Mouse (Mus musculus) limb, embryonic 14.5 days (tissue): Measurements from ENCODE around the gene Acad12. TPM values are rescaled to one million over a fixed set of nuclear protein-coding genes. Genes with fewer than 3 reads are reported as not detected.
A peak's percentile ranks its signal among the peaks of the same experiment; 100 is the strongest.
"Not testable (repeated sequence)": the region's sequence is repeated elsewhere in the genome, so short reads cannot be mapped to it uniquely, and the experiment has no call there.

ENCODE experiments used
- ATAC-seq: fragments of 200-750 bp; cut with Nextera tagmentation; 2 replicates; pipeline ENCODE4 v1.8.0; 2017; ENCODE audit warnings: low read depth, moderate number of reproducible peaks, moderate TSS enrichment; ENCODE audit not compliant: low FRiP score
- DNase-seq: peaks from one replicate; pipeline ENCODE4 v3.0.0-alpha.2; 2015; ENCODE audit warnings: low spot score
- H3K27ac ChIP-seq: fragments of 300-500 bp; sonication (generic); replicated peaks from 2 replicates; pipeline ENCODE4 v1.5.1; 2014; ENCODE audit warnings: low read depth, mild to moderate bottlenecking, low read length, moderate library complexity, mixed read lengths
- H3K27me3 ChIP-seq: fragments of 300-500 bp; sonication (generic); 2 replicates; pipeline ENCODE4 v1.6.1; 2014; ENCODE audit warnings: low read length, mixed read lengths; ENCODE audit not compliant: control insufficient read depth, insufficient read depth
- H3K36me3 ChIP-seq: fragments of 300-500 bp; sonication (generic); 2 replicates; pipeline ENCODE4 v1.6.1; 2014; ENCODE audit warnings: mild to moderate bottlenecking, low read length, moderate library complexity, mixed read lengths; ENCODE audit not compliant: control insufficient read depth, insufficient read depth
- H3K4me1 ChIP-seq: fragments of 300-500 bp; sonication (generic); 2 replicates; pipeline ENCODE4 v1.6.1; 2014; ENCODE audit warnings: antibody characterized with exemption, low read length, mixed read lengths; ENCODE audit not compliant: control insufficient read depth, insufficient read depth
- H3K4me2 ChIP-seq: fragments of 300-500 bp; sonication (generic); replicated peaks from 2 replicates; pipeline ENCODE4 v1.6.1; 2014; ENCODE audit warnings: low read depth, mild to moderate bottlenecking, low read length, moderate library complexity; ENCODE audit not compliant: severe bottlenecking
- H3K4me3 ChIP-seq: fragments of 300-500 bp; sonication (generic); replicated peaks from 2 replicates; pipeline ENCODE4 v1.5.1; 2014; ENCODE audit warnings: low read length
- H3K9ac ChIP-seq: fragments of 300-500 bp; sonication (generic); 2 replicates; pipeline ENCODE4 v1.6.1; 2014; ENCODE audit warnings: mild to moderate bottlenecking, low read depth, low read length, moderate library complexity; ENCODE audit not compliant: severe bottlenecking
- H3K9me3 ChIP-seq: fragments of 300-500 bp; sonication (generic); 2 replicates; pipeline ENCODE4 v1.6.1; 2016; ENCODE audit warnings: low read length; ENCODE audit not compliant: control insufficient read depth
- POLR2A ChIP-seq: fragments of 200-500 bp; IDR thresholded peaks from 2 replicates; pipeline ENCODE4 v1.8.0; 2012; ENCODE audit warnings: inconsistent platforms, mild to moderate bottlenecking, moderate library complexity, borderline replicate concordance; ENCODE audit not compliant: insufficient read depth, insufficient read length; ENCODE audit errors: extremely low read depth
- WGBS: fragments of 180-500 bp; shearing (Covaris S2); extraction: QIAGEN DNeasy Blood & Tissue Kit; methylation state at CpG from one replicate; pipeline ENCODE4 v1.1.7; 2014; 5-methylcytosine and 5-hydroxymethylcytosine counted together
- polyA plus RNA-seq, 2 experiments: library from polyadenylated mRNA; depleted of rRNA in 1 of 2; stranded (reverse) in 1 of 2; unstranded in 1 of 2; fragments of >200 nt; fragmentation: Nextera tagmentation in 1 of 2; extraction: Ambion mirVana in 1 of 2; gene quantifications; 2 replicates each; pipeline versions ENCODE4 v1.2.1 to v1.2.3; 2012 to 2014

Gene Acad12
- polyA plus RNA-seq, 2 experiments: 1.6 to 2.0 TPM

- Histone ChIP-seq H3K4me3 (no peak overlapping the region), H3K4me1 (no peaks in the 10 kb centered on the region), H3K9me3 (no peaks in the 10 kb centered on the region), H3K9ac (no peak overlapping the region), H3K36me3 (no peaks in the 10 kb centered on the region), H3K27me3 (no peaks in the 10 kb centered on the region), H3K27ac (no peak overlapping the region), H3K4me2 (no peak overlapping the region)
- no peak for ATAC-seq
- 0% methylated on average over 1 of the region's 1 CpGs for WGBS
- TF ChIP-seq POLR2A: no peak
- DNase-seq: peak; percentile 57
Measured at GRCm38 (mm10) chr5:121627871-121628270, 9.1 kb upstream of the Acad12 start.

- H3K36me3 ChIP-seq: no peaks in the 10 kb centered on the region
- H3K4me3 ChIP-seq: no peak overlapping the region
- no peaks in the 10 kb centered on the region for H3K9me3 ChIP-seq
- H3K9ac ChIP-seq: no peak overlapping the region
- ATAC-seq (no peak), DNase-seq (no peak)
- TF ChIP-seq POLR2A: no peak
- peaks cover 6% of the 10 kb centered on the region for H3K4me1 ChIP-seq
- 87% methylated on average over 3 of the region's 3 CpGs for WGBS
- H3K27me3 ChIP-seq: no peaks in the 10 kb centered on the region
- H3K4me2 ChIP-seq: no peak overlapping the region
- no peak overlapping the region for H3K27ac ChIP-seq
Measured at GRCm38 (mm10) chr5:121623241-121623640, 4.5 kb upstream of the Acad12 start.

DNA sequence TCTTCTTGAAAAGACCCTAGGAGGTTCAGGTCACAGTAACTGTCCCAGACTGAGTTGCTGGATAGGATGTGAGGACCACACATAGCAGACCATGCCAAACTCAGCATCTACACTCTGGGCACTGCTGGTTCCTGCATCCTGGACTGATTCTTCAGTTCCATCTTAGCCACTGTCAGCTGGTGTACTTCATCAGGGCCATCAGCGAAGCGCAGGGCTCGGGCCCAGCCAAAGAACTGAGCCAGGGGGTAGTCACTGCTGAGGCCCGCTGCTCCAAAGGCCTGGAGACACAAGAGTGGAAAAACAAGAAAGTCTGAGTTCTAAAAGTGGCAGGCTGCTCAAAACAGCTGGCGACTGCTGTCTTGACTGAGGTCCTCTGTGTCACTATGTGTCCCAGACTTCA is 2.4 kb upstream of the Acad12 start:
- no peak for TF ChIP-seq POLR2A
- DNase-seq: no peak

DNA sequence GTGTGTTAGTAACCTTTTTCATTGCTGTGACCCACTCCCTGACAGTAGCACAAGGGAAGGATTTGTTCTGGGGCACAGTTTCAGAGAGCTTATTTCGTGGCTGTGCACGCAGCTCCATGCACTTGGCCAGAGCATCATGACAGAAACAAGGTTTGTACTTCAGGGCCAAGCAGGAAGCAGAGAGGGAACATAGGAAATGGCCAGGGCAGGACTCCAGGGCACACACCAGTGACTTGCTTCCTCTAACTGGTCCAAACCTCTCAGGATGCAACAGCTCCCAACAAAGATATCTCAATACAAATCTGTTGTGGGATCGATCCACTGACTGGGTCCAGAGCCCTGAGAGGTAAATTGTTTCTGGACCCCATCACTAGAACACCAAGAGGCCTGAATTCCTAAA is 3.8 kb downstream of the Acad12 start:
- not testable (repeated sequence) for ATAC-seq, H3K4me3 ChIP-seq, H3K27ac ChIP-seq, H3K9me3 ChIP-seq, H3K27me3 ChIP-seq, H3K9ac ChIP-seq, H3K4me1 ChIP-seq, H3K36me3 ChIP-seq, H3K4me2 ChIP-seq, DNase-seq
- WGBS: 85% methylated on average over 3 of the region's 3 CpGs

More for the DNA sequence above, 2.4 kb upstream of the Acad12 start:
- Histone ChIP-seq H3K36me3 (no peaks in the 10 kb centered on the region), H3K9me3 (no peaks in the 10 kb centered on the region), H3K9ac (no peak overlapping the region), H3K4me1 (peaks cover 6% of the 10 kb centered on the region), H3K27me3 (no peaks in the 10 kb centered on the region), H3K4me2 (no peak overlapping the region), H3K27ac (no peak overlapping the region), H3K4me3 (no peak overlapping the region)
- WGBS: 94% methylated on average over 5 of the region's 5 CpGs
- ATAC-seq: no peak

GRCm38 (mm10) chr5:121612036-121612435 is 6.7 kb downstream of the Acad12 start:
- H3K9me3 ChIP-seq: no peaks in the 10 kb centered on the region
- DNase-seq (no peak), ATAC-seq (no peak)
- H3K4me1 ChIP-seq: no peaks in the 10 kb centered on the region
- H3K27me3 ChIP-seq: no peaks in the 10 kb centered on the region
- no peak overlapping the region for H3K4me3 ChIP-seq
- H3K36me3 ChIP-seq: no peaks in the 10 kb centered on the region
- no peak for TF ChIP-seq POLR2A
- H3K27ac ChIP-seq: no peak overlapping the region
- 84% methylated on average over 6 of the region's 6 CpGs for WGBS
- no peak overlapping the region for H3K9ac ChIP-seq
- H3K4me2 ChIP-seq: no peak overlapping the region

GRCm38 (mm10) chr5:121609556-121610135 is 9.1 kb downstream of the Acad12 start:
- ATAC-seq, H3K4me3 ChIP-seq, H3K4me1 ChIP-seq, H3K9me3 ChIP-seq, H3K4me2 ChIP-seq, H3K27me3 ChIP-seq, H3K36me3 ChIP-seq, H3K27ac ChIP-seq, DNase-seq, H3K9ac ChIP-seq: not testable (repeated sequence)
- 54% methylated on average over 7 of the region's 8 CpGs for WGBS
